Mouse (Mus musculus) ES-E14 (cell line): Measurements from ENCODE around the gene Rab3c. TPM values are rescaled to one million over a fixed set of nuclear protein-coding genes. Genes with fewer than 3 reads are reported as not detected.

Experiments used
- DNase-seq: peaks from one replicate; pipeline ENCODE4 v3.0.0-alpha.2; 2013; ENCODE audit warnings: low read depth, low spot score
- H3K27ac ChIP-seq: 2 replicates; pipeline ENCODE4 v1.5.1; 2012; ENCODE audit warnings: low read depth, mild to moderate bottlenecking, low read length, moderate library complexity, mixed read lengths; ENCODE audit not compliant: poor library complexity, insufficient read depth, severe bottlenecking
- H3K36me3 ChIP-seq: 2 replicates; pipeline ENCODE4 v1.6.1; 2012; ENCODE audit warnings: mild to moderate bottlenecking, low read length, moderate library complexity, mixed read lengths; ENCODE audit not compliant: control insufficient read depth, poor library complexity, insufficient read depth, severe bottlenecking
- H3K4me1 ChIP-seq, 2 experiments: fragments of 150-350 bp in 1 of 2; sonication (generic) in 1 of 2; 2 replicates each; pipeline ENCODE4 v1.6.1; 2012; ENCODE audit warnings: low read length in 2 of 2, mild to moderate bottlenecking in 1 of 2, mixed read lengths in 1 of 2; ENCODE audit not compliant: control insufficient read depth in 2 of 2, insufficient read depth in 2 of 2, poor library complexity in 1 of 2
- H3K4me3 ChIP-seq, 2 experiments: fragments of 150-350 bp in 1 of 2; sonication (generic) in 1 of 2; 2 replicates each; pipeline ENCODE4 v1.5.1; 2012; ENCODE audit warnings: low read length in 2 of 2, low read depth in 1 of 2, mild to moderate bottlenecking in 1 of 2, mixed read lengths in 1 of 2; ENCODE audit not compliant: insufficient read depth in 1 of 2, poor library complexity in 1 of 2, severe bottlenecking in 1 of 2
- H3K9ac ChIP-seq: 2 replicates; pipeline ENCODE4 v1.6.1; 2012; ENCODE audit warnings: low read depth, mild to moderate bottlenecking, low read length, mixed read lengths; ENCODE audit not compliant: poor library complexity, insufficient read depth, severe bottlenecking
- H3K9me3 ChIP-seq: fragments of 150-350 bp; sonication (generic); 2 replicates; pipeline ENCODE4 v1.6.1; 2012; ENCODE audit warnings: low read depth, mild to moderate bottlenecking, low read length; ENCODE audit not compliant: control insufficient read depth, insufficient read depth
- CHD2 ChIP-seq: IDR thresholded peaks from 2 replicates; pipeline ENCODE4 v1.6.1; 2014; ENCODE audit warnings: mild to moderate bottlenecking, low read depth, low read length, inconsistent platforms
- HCFC1 ChIP-seq: IDR thresholded peaks from 2 replicates; pipeline ENCODE4 v1.6.1; 2012; ENCODE audit warnings: low read length, inconsistent platforms, borderline replicate concordance; ENCODE audit not compliant: insufficient read depth
- MAFK ChIP-seq: IDR thresholded peaks from 2 replicates; pipeline ENCODE4 v1.6.1; 2014; ENCODE audit warnings: mild to moderate bottlenecking, low read depth, low read length, inconsistent platforms; ENCODE audit not compliant: insufficient read depth
- ZC3H11A ChIP-seq: IDR thresholded peaks from 2 replicates; pipeline ENCODE4 v1.6.1; 2012; ENCODE audit warnings: low read depth, mild to moderate bottlenecking, inconsistent platforms, low read length, borderline replicate concordance
- ZNF384 ChIP-seq: IDR thresholded peaks from 2 replicates; pipeline ENCODE4 v1.6.1; 2012; ENCODE audit warnings: low read depth, low read length, inconsistent platforms
- in situ Hi-C, 2 experiments: fragments of 600-800 bp; cut with MboI; formaldehyde crosslinking; loops; one replicate each; pipeline ENCODE4 v1.15.1; 2025; ENCODE audit warnings: low sequenced_read_pairs in 2 of 2, inconsistent platforms in 1 of 2; ENCODE audit not compliant: unreplicated experiment in 2 of 2
- total RNA-seq: library from RNA; depleted of rRNA; stranded (reverse); fragments of 300-350 nt; gene quantifications from 2 replicates; pipeline ENCODE4 v1.2.3, GENCODE M21; 2012

Rab3c gene
- total RNA-seq, 1 experiment = not detected

GRCm38 (mm10) chr13:110237209-110237935 is 43.4 kb downstream of the Rab3c start:
- no peaks in the 10 kb centered on the region for H3K36me3 ChIP-seq
- H3K4me3 ChIP-seq = no peak overlapping the region
- in situ Hi-C loops = no loop called here
- no peak overlapping the region for H3K9ac ChIP-seq
- no peak for DNase-seq
- H3K9me3 ChIP-seq = no peaks in the 10 kb centered on the region
- H3K27ac ChIP-seq = no peak overlapping the region
- no peaks in the 10 kb centered on the region for H3K4me1 ChIP-seq
- no peak for TF ChIP-seq HCFC1
- TF ChIP-seq CHD2 = no peak
- no peak for TF ChIP-seq ZC3H11A
- no peak for TF ChIP-seq MAFK
- no peak for TF ChIP-seq ZNF384

- H3K36me3 ChIP-seq = no peaks in the 10 kb centered on the region
- no peak overlapping the region for H3K4me3 ChIP-seq
- in situ Hi-C loops = no loop called here
- DNase-seq = no peak
- no peaks in the 10 kb centered on the region for H3K4me1 ChIP-seq
- H3K9ac ChIP-seq = no peak overlapping the region
- TF ChIP-seq MAFK (no peak), CHD2 (no peak), ZNF384 (no peak), ZC3H11A (no peak), HCFC1 (no peak)
- H3K27ac ChIP-seq = no peak overlapping the region
- no peaks in the 10 kb centered on the region for H3K9me3 ChIP-seq
These were observed 47.4 kb downstream of the Rab3c start for GRCm38 (mm10) chr13:110233364-110233763.

- no peak for TF ChIP-seq ZC3H11A
- no peak for TF ChIP-seq ZNF384
- no peak for TF ChIP-seq HCFC1
- TF ChIP-seq MAFK = no peak
- TF ChIP-seq CHD2 = no peak
- H3K9ac ChIP-seq = no peak overlapping the region
These were observed 49.6 kb downstream of the Rab3c start for GRCm38 (mm10) chr13:110231086-110231688.

GRCm38 (mm10) chr13:110230046-110230445 is 50.8 kb downstream of the Rab3c start:
- Histone ChIP-seq H3K9ac (no peak overlapping the region), H3K4me1 (no peaks in the 10 kb centered on the region), H3K27ac (no peak overlapping the region), H3K36me3 (no peaks in the 10 kb centered on the region), H3K9me3 (no peaks in the 10 kb centered on the region), H3K4me3 (no peak overlapping the region)
- no peak for TF ChIP-seq HCFC1
- no peak for TF ChIP-seq MAFK
- no peak for TF ChIP-seq ZNF384
- TF ChIP-seq CHD2 = no peak
- TF ChIP-seq ZC3H11A = no peak
- DNase-seq = no peak
- in situ Hi-C loops = no loop called here

More at GRCm38 (mm10) chr13:110231086-110231688, 49.6 kb downstream of the Rab3c start:
- no peak for DNase-seq
- in situ Hi-C loops = no loop called here
- Histone ChIP-seq H3K4me1 (no peaks in the 10 kb centered on the region), H3K4me3 (no peak overlapping the region), H3K9me3 (no peaks in the 10 kb centered on the region), H3K27ac (no peak overlapping the region), H3K36me3 (no peaks in the 10 kb centered on the region)
